Mouse (Mus musculus): Measurements from ENCODE around the gene Mxra8.

Gene Mxra8

DNA sequence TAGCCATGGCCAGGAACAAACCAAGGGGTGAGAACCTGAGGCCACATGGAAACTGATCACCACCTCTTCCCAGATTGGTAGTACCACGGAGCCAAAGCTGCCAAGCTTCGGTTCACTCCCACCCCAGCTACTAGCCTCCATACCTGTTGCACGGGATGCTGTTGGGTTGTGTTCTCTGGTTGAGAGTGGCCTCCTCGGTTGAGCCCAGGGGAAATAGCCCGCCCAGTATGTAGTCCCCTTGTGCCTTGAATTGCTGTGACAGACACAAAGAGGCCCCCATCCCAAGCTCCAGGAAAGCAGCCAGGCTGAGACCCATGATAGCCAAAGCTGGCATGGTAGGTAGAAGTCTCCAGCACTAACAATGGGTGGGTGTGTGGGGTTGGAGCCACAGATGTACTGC is 23.5 kb downstream of the Mxra8 start, which contains the start of gene Tas1r3:
Gene Tas1r3, minus strand, starts transcription at position 362 of the 400 bp plus-strand sequence.
- no peak for DNase-seq (ENCODE audit: low read depth, low spot score)

DNA sequence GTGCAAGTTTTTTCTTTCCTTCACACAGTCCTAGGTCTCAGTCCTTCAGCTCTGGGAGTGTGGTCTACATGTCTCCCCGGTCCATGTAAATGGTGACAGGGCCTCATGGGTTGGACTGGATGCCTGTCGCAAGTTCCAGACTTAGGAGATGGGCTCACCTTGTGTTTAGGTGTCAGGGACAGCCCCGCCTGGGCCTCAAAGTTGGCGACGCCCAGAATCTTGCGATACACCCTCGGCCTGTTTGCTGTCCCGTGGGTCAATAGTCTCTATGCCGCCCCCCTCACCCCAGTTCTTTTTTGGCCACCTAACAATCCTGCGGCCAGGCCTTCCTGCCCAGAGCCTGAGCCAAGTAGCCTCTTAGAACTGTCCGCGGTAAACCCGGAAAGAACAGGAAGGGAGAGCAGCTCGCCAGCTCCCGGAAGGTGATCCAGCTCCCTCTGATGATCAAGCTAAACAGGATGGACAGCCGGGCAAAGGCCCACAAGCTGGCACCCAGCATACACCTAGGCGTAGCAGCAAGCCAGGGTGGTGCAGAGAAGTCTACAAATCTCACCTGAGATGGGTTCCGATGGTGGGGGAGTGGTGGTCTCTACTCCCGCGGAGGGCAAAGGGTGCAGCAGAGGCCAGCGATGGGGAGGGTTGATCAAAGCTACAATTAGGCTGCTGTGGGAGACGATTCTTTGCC is 29.3 kb downstream of the Mxra8 start:
- no peak for DNase-seq (ENCODE audit: low read depth, low spot score)

DNA sequence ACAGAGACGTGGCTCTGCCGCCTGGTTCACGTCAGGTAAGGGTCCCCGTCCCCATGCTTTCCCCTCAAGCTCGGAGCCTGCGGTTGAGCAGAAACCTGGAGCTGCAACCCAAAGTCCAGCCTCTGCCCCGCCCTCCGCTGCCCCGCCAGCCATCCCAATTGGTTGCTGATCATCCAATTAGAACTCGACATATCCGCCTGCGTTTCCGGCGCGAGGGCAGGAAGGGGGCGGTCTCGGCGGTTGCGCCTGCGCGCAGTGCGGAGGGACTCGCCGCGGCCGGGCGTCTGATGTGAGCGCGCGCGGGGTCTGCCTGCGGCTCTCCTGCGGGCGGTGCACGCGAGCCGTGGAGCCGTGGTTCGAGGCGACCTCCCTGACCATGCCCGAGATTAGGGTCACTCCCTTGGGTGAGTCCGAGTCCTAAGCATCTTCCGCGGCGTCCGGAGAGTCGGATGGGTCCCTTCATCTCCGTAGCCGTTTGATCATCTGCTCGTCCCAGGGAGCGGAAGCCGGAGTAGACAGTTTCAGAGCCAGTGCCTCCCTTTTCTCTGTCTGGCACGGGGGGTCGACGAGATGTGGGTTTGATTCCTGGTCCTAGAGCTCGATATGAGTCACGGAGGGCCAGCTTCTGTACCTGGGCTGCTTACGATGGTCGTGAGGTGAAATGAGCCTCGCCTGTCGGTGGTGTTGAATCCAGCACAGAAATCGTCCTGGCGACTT is 30.0 kb downstream of the Mxra8 start, which contains the start of the genes Cptp and Ints11:
Gene Cptp, minus strand, starts transcription at position 124 of the 717 bp plus-strand sequence.
Gene Ints11, plus strand, starts transcription at position 230 of the 717 bp plus-strand sequence.
- DNase-seq (ENCODE audit: low read depth, low spot score): peak; percentile 93

DNA sequence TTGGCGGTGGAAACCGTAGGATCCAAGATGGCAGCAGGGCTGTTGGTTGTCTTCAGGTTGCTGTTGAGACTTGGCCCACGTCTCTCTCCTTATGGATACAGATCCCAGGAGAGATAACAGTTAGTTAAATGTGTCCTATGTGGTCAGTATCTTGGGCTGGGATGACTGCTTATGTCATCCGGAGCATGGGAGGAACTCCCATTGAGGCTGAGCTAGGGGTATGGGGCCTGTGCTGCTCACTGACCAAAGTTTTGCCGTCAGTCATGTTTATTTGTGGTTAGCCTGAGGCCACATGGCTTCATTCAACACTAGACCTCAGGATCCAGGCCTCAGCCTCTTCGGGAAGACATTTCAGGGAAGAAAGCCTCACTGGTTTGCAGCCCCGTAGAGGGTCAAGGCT is 31.9 kb downstream of the Mxra8 start:
- no peak for DNase-seq (ENCODE audit: low read depth, low spot score)

DNA sequence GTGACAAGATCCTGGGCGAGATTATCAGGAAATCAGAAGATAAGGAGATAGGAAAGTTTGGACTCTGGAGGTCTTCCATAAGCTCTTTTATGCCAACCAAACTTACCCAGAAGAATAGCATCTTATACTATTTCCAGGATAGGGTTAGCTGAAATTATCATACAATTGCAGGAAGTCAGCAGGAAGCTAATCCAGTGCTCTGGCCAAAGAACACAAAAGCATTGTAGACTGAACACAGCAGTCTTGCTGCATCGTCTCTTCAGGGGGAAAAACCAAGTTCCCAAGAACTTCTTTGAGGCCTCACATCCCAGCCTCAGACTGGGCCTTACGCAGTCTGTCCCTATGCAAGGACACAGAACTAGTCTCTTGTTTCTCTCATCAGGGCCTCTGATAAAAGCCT is 44.1 kb downstream of the Mxra8 start:
- no peak for DNase-seq (ENCODE audit: low read depth, low spot score)

DNA sequence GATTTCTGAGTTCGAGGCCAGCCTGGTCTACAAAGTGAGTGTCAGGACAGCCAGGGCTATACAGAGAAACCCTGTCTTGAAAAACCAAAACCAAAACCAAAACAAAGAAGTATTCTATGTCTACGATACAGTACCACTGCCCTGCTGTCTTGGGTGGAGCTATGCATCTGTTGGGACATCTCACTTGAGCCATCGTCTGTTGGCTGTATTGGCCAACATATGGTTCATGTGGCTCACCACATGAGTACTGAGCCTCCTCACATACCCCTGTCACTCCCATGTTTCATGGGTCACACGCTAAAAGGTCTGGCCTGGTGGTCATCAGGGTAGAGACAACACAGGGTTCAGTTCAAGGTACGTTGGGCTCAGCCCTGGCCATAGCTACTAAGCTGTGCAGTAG is 46.9 kb downstream of the Mxra8 start:
- no peak for DNase-seq (ENCODE audit: low read depth, low spot score)

DNA sequence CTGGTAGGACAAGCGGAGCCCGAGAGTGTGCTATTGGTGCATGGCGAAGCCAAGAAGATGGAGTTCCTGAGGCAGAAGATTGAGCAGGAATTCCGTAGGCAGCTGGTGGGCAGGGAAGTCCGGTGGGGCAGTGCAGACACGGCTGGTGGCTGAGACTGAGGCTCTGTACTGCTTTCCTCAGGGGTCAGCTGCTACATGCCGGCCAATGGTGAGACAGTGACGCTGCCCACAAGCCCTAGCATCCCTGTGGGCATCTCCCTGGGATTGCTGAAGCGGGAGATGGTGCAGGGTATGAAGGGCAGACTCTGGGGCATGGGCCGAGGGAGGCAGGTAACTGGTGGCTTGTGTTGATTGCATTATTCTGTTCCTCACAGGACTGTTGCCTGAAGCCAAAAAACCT is 48.2 kb downstream of the Mxra8 start:
- DNase-seq (ENCODE audit: low read depth, low spot score): no peak

DNA sequence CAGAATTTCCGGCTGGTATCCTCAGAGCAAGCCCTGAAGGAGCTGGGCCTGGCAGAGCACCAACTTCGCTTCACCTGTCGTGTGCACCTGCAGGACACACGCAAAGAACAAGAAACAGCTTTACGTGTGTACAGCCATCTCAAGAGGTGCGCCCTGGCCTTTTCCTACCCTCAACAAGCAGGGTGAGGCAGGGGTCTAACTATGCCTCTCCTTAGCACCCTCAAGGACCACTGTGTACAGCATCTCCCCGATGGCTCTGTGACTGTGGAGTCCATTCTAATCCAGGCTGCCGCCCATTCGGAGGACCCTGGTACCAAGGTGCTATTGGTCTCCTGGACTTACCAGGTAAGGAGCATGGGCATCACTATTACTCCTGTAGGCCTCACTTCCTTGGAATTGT is 48.7 kb downstream of the Mxra8 start:
- DNase-seq (ENCODE audit: low read depth, low spot score): no peak

DNA sequence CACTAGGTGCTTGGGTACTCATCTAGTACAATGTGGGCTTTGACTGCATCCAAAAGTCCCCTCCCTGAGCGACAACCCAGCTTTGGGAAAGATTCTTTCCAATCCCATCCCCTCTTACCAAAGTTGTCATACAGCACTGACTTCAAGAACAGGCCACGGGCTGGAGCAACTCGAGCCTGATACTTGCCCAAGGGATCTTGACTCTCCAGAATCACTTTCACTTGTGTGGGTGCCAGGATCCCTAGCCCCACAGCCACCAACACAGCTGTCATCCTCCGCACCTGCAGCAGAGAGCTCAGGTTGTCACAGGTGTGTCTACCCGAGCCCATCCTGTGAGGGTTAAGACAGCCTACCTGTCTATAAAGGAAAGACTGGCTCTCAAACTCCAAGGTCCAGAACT is 49.8 kb downstream of the Mxra8 start:
- DNase-seq (ENCODE audit: low read depth, low spot score): no peak

DNA sequence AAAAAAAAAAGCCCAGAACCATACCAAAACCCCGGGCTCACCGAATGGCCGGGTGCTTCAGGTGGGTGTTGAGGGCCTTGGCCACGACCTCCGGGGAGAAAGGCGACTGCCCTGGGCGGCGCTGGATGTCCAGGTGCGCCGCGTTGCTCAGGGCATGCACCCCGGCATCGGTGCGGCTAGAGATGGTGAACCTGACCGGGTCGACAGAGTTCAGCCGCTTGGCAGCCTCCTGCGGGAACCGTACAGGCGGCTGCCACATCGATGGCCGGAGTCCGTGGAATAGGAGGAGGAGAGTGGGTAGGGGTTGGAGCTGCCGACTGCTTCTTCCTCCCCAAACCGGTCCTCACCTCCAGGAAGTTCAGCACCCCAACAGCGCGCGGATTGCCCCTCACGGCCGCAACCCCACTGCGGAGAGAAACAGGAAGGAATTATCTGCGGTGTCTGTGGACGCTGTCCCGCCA is 51.6 kb downstream of the Mxra8 start:
- no peak for DNase-seq (ENCODE audit: low read depth, low spot score)

DNA sequence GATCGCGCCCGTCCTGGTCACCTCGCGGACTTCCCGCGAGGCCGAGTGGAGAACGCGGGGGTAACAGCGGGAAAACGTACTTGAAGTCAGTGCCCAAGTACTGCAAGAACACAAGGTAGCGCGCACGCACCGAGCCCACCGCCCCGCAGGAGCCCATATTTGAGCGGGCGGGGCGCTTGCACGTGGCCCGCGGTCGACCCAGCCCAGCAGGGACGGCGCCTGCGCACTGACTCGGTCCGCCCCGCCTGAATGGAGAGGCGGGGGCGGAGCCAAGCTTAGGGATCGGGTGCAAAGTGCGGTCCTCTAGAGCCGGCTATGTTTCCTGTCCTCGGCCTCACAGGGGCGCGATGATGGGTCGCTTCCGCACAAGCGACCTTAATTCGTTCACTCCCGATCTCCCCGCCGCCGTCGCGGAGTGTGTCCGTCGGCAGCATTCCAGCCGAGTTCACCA is 52.1 kb downstream of the Mxra8 start, which contains the start of the genes Pusl1 and Acap3:
Gene Pusl1, minus strand, starts transcription at position 231 of the 451 bp plus-strand sequence.
Gene Acap3, plus strand, starts transcription at position 272 of the 451 bp plus-strand sequence.
- DNase-seq (ENCODE audit: low read depth, low spot score): peak; percentile 93

DNA sequence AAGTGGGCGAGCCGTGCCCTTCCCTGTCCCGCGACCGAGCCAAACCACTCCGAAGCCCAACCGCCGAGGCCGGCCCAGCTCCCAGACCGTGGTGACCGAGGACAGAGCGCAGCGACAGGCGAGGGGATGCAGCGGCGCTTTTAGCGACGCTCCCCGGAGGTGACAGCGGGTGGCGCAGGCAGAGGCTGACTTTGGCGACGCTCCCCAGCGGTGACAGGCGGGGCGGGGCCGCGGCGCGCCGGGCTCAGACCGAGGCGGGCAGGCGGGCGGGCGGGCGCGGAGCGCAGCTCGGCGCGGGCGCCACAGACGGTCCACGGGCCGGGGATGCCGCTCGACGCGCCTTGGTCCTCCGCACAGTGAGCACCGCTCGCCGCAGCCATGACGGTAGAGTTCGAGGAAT is 52.5 kb downstream of the Mxra8 start:
- peak; percentile 74 for DNase-seq (ENCODE audit: low read depth, low spot score)

DNA sequence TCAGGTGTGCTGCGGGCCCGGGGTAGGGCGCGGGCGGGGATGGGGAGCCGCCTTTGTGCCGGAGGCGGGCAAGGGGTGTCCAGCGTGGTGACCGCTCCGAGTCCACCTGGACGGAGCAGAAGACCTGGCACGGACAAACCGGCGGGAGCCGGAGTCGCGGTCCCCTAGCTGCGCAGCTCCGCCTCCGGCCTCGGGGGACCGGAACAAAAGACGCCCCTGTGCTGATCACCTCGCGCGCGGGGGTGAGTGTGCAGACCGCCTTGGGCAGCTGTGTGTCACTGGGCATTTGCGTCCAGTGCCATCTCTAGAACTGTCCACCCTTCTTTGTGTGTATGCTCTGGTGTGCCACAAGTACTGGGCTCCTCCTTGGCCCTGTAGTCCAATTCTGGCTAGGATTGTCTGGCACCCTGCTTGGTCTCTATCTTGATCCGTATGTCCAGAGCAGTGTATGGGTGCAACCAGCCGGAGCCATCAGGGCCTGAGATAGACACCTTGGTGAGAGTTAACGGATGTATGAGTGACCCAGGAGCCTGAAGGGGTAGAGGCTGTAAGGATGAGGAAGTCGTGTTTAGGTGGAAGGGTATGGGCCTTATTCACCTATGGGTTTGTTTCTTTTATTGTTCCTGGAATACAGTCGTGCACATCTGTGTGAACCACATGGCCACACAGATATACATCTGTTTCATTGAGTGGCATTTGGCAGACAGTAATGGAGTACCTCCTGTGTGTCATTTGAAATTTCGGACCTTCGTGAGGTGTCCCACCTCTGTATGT is 53.1 kb downstream of the Mxra8 start:
- DNase-seq (ENCODE audit: low read depth, low spot score): no peak

DNA sequence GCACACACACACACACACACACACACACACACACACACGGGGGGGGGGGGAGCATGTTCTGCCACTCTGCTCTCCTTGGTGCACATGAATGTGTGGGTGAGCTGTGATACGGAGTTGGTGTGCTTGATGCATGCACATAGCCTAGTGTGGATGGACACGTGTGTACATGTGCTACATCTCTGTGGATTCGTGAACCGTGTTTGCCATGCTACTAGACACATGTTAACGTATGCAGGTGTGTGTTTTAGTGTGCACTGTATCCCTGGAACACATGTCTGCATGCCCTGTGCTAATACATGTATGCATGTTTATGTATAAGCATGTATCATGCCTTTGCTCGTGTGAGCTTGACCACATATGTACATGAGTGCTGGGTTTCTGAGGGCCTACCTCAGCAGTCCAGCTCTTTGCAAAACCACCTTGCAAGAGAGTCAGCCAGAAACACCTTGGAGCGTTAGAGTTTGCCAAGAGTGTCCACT is 53.8 kb downstream of the Mxra8 start:
- DNase-seq (ENCODE audit: low read depth, low spot score): no peak
